Mouse (Mus musculus) MEL (cell line): ENCODE measurements around the gene Gm49373. TPM values are rescaled to one million over a fixed set of nuclear protein-coding genes. Genes with fewer than 3 reads are reported as not detected.

Source experiments
- DNase-seq: peaks from one replicate; pipeline ENCODE4 v3.0.0; 2011; ENCODE audit warnings: low read depth, low spot score
- H3K27ac ChIP-seq: 2 replicates; pipeline ENCODE4 v1.5.1; 2012; ENCODE audit warnings: low read depth, mild to moderate bottlenecking, control low read depth, low read length, moderate library complexity; ENCODE audit not compliant: control insufficient read depth
- H3K27me3 ChIP-seq, 2 experiments: fragments of 150-350 bp in 1 of 2; sonication (generic) in 1 of 2; 2 replicates each; pipeline ENCODE4 v1.6.1; 2012; ENCODE audit warnings: low read length in 2 of 2, mild to moderate bottlenecking in 2 of 2, improper control_type of control experiment in 1 of 2, moderate library complexity in 1 of 2; ENCODE audit not compliant: insufficient read depth in 2 of 2, control insufficient read depth in 1 of 2
- H3K36me3 ChIP-seq, 2 experiments: 2 replicates each; pipeline ENCODE4 v1.6.1; 2012 to 2014; ENCODE audit warnings: low read length in 2 of 2, improper control_type of control experiment in 1 of 2, inconsistent platforms in 1 of 2, mild to moderate bottlenecking in 1 of 2; ENCODE audit not compliant: insufficient read depth in 2 of 2, control insufficient read depth in 1 of 2
- H3K4me1 ChIP-seq, 2 experiments: fragments of 150-350 bp in 1 of 2; sonication (generic) in 1 of 2; 2 replicates each; pipeline ENCODE4 v1.6.1; 2012; ENCODE audit warnings: low read length in 2 of 2, improper control_type of control experiment in 1 of 2, mild to moderate bottlenecking in 1 of 2; ENCODE audit not compliant: insufficient read depth in 2 of 2, control insufficient read depth in 1 of 2
- H3K4me3 ChIP-seq, 2 experiments: fragments of 150-350 bp in 1 of 2; sonication (generic) in 1 of 2; 2 replicates each; pipeline ENCODE4 v1.5.1; 2012; ENCODE audit warnings: low read depth in 2 of 2, low read length in 2 of 2, mild to moderate bottlenecking in 2 of 2, moderate library complexity in 2 of 2, control low read depth in 1 of 2, improper control_type of control experiment in 1 of 2; ENCODE audit not compliant: control insufficient read depth in 1 of 2, insufficient read depth in 1 of 2
- H3K79me2 ChIP-seq: 2 replicates; pipeline ENCODE4 v1.6.1; 2012; ENCODE audit warnings: mild to moderate bottlenecking, low read length, moderate library complexity; ENCODE audit not compliant: control insufficient read depth, poor library complexity, insufficient read depth
- H3K9ac ChIP-seq: 2 replicates; pipeline ENCODE4 v1.6.1; 2012; ENCODE audit warnings: low read depth, mild to moderate bottlenecking, control low read depth, low read length, moderate library complexity; ENCODE audit not compliant: control insufficient read depth, poor library complexity, severe bottlenecking
- H3K9me3 ChIP-seq: fragments of 150-350 bp; sonication (generic); replicated peaks from 2 replicates; pipeline ENCODE4 v1.6.1; 2012; ENCODE audit warnings: mild to moderate bottlenecking, low read length, improper control_type of control experiment, moderate library complexity; ENCODE audit not compliant: insufficient read depth
- CHD1 ChIP-seq: IDR thresholded peaks from 2 replicates; pipeline ENCODE4 v1.6.1; 2012; ENCODE audit warnings: low read depth, mild to moderate bottlenecking, inconsistent platforms, low read length, improper control_type of control experiment
- CTCF ChIP-seq, 3 experiments: IDR thresholded peaks in 2 of 3; conservative IDR thresholded peaks in 1 of 3; 2 replicates each; pipeline ENCODE4 v1.5.1; 2011 to 2012; ENCODE audit warnings: low read length in 3 of 3, low read depth in 2 of 3, mild to moderate bottlenecking in 2 of 3, improper control_type of control experiment in 1 of 3, inconsistent platforms in 1 of 3, mixed read lengths in 1 of 3, moderate library complexity in 1 of 3; ENCODE audit not compliant: control insufficient read depth in 1 of 3, insufficient read depth in 1 of 3, poor library complexity in 1 of 3, severe bottlenecking in 1 of 3
- E2F4 ChIP-seq: IDR thresholded peaks from 2 replicates; pipeline ENCODE4 v1.6.1; 2011; ENCODE audit warnings: low read depth, low read length, improper control_type of control experiment, borderline replicate concordance
- ETS1 ChIP-seq: IDR thresholded peaks from 2 replicates; pipeline ENCODE4 v1.6.1; 2012; ENCODE audit warnings: low read depth, mild to moderate bottlenecking, inconsistent platforms, low read length, improper control_type of control experiment, moderate library complexity
- GABPA ChIP-seq: IDR thresholded peaks from 2 replicates; pipeline ENCODE4 v1.6.1; 2012; ENCODE audit warnings: low read depth, mild to moderate bottlenecking, inconsistent platforms, low read length, improper control_type of control experiment, moderate library complexity
- GATA1 ChIP-seq: IDR thresholded peaks from 2 replicates; pipeline ENCODE4 v1.6.1; 2011; ENCODE audit warnings: low read depth, low read length, improper control_type of control experiment
- MAFK ChIP-seq: IDR thresholded peaks from 2 replicates; pipeline ENCODE4 v1.6.1; 2011; ENCODE audit warnings: low read depth, mild to moderate bottlenecking, low read length, improper control_type of control experiment, borderline replicate concordance
- MAX ChIP-seq: IDR thresholded peaks from 2 replicates; pipeline ENCODE4 v1.6.1; 2011; ENCODE audit warnings: low read length, improper control_type of control experiment
- MYB ChIP-seq: IDR thresholded peaks from 2 replicates; pipeline ENCODE4 v1.6.1; 2011; ENCODE audit warnings: mild to moderate bottlenecking, low read depth, low read length, improper control_type of control experiment
- MYC ChIP-seq: IDR thresholded peaks from 2 replicates; pipeline ENCODE4 v1.6.1; 2011; ENCODE audit warnings: low read depth, mild to moderate bottlenecking, low read length, improper control_type of control experiment, moderate library complexity
- NRF1 ChIP-seq: IDR thresholded peaks from 2 replicates; pipeline ENCODE4 v1.6.1; 2014; ENCODE audit warnings: low read depth, mild to moderate bottlenecking, inconsistent platforms, low read length, improper control_type of control experiment, moderate library complexity; ENCODE audit not compliant: poor library complexity, insufficient read depth, severe bottlenecking
- POLR2AphosphoS2 ChIP-seq: IDR thresholded peaks from 2 replicates; pipeline ENCODE4 v1.6.1; 2011; ENCODE audit warnings: low read length, improper control_type of control experiment
- POLR2AphosphoS5 ChIP-seq: IDR thresholded peaks from 2 replicates; pipeline ENCODE4 v1.6.1; 2012; ENCODE audit warnings: low read depth, borderline replicate concordance, mild to moderate bottlenecking, inconsistent platforms, low read length, moderate library complexity, mixed read lengths
- RAD21 ChIP-seq: IDR thresholded peaks from 2 replicates; pipeline ENCODE4 v1.6.1; 2011; ENCODE audit warnings: mild to moderate bottlenecking, low read depth, low read length, improper control_type of control experiment
- RCOR1 ChIP-seq: IDR thresholded peaks from 2 replicates; pipeline ENCODE4 v1.6.1; 2012; ENCODE audit warnings: low read depth, mild to moderate bottlenecking, inconsistent platforms, low read length, improper control_type of control experiment
- TAL1 ChIP-seq: IDR thresholded peaks from 2 replicates; pipeline ENCODE4 v1.6.1; 2012; ENCODE audit warnings: mild to moderate bottlenecking, inconsistent platforms, low read length, moderate library complexity, mixed read lengths
- TBP ChIP-seq: IDR thresholded peaks from 2 replicates; pipeline ENCODE4 v1.8.0; 2011; ENCODE audit warnings: low read depth, low read length, improper control_type of control experiment
- TCF12 ChIP-seq: IDR thresholded peaks from 2 replicates; pipeline ENCODE4 v1.6.1; 2014; ENCODE audit warnings: low read depth, mild to moderate bottlenecking, inconsistent platforms, low read length, improper control_type of control experiment, moderate library complexity
- ZKSCAN1 ChIP-seq: IDR thresholded peaks from 2 replicates; pipeline ENCODE4 v1.6.1; 2012; ENCODE audit warnings: low read depth, mild to moderate bottlenecking, inconsistent platforms, low read length, improper control_type of control experiment, moderate library complexity
- ZMIZ1 ChIP-seq: IDR thresholded peaks from 2 replicates; pipeline ENCODE4 v1.6.1; 2012; ENCODE audit warnings: low read depth, mild to moderate bottlenecking, inconsistent platforms, low read length, improper control_type of control experiment, moderate library complexity
- polyA plus RNA-seq, 2 experiments: library from polyadenylated mRNA; stranded (reverse) in 1 of 2; unstranded in 1 of 2; fragments of >175 nt in 1 of 2; fragments of >200 nt in 1 of 2; gene quantifications; 2 replicates each; pipeline versions ENCODE4 v1.2.1 to v1.2.4; 2012; ENCODE audit warnings: low replicate concordance in 2 of 2, low read depth in 1 of 2; ENCODE audit not compliant: insufficient read length in 2 of 2, insufficient read depth in 1 of 2, missing spikeins in 1 of 2
- total RNA-seq: library from RNA; depleted of rRNA; stranded (reverse); fragments of 300-350 nt; gene quantifications from 2 replicates; pipeline ENCODE4 v1.2.3, GENCODE M21; 2012

Gene Gm49373
- total and polyA plus RNA-seq, 3 experiments, result 6.4 to 8.3 TPM; not detected in 1

- Histone ChIP-seq H3K4me3 (no peak overlapping the region), H3K27ac (no peak overlapping the region), H3K4me1 (peaks cover 13 to 34% of the 10 kb centered on the region in 2 experiments), H3K36me3 (peaks cover 0 to 19% of the 10 kb centered on the region in 2 experiments; a peak in 2 of 4 replicates), H3K9ac (no peak overlapping the region), H3K27me3 (no peaks in the 10 kb centered on the region), H3K79me2 (peaks cover 9% of the 10 kb centered on the region), H3K9me3 (no peaks in the 10 kb centered on the region)
- TF ChIP-seq RAD21, result no peak
- TF ChIP-seq POLR2AphosphoS2, result no peak
- no peak for TF ChIP-seq CTCF (IDR thresholded peaks at IDR 0.05 in 2 of 3, conservative IDR thresholded peaks at IDR 0.05 in 1 of 3; ENCODE audit: control insufficient read depth in 1 of 3, insufficient read depth in 1 of 3, low read depth in 2 of 3, low read length in 3 of 3, poor library complexity in 1 of 3, severe bottlenecking in 1 of 3)
- no peak for TF ChIP-seq TBP
- TF ChIP-seq ETS1, result no peak
- no peak for TF ChIP-seq TCF12
- TF ChIP-seq MYC, result no peak
- no peak for TF ChIP-seq NRF1
- TF ChIP-seq GATA1, result no peak
- TF ChIP-seq E2F4, result no peak
- no peak for TF ChIP-seq MAX
- no peak for TF ChIP-seq ZKSCAN1
- no peak for TF ChIP-seq GABPA
- TF ChIP-seq CHD1, result no peak
- no peak for TF ChIP-seq MYB
- TF ChIP-seq RCOR1, result no peak
- no peak for TF ChIP-seq MAFK
- no peak for TF ChIP-seq POLR2AphosphoS5
- no peak for TF ChIP-seq TAL1
- DNase-seq, result no peak
Observed at GRCm38 (mm10) chr9:21036161-21036560, 36.7 kb downstream of the Gm49373 start.

DNA sequence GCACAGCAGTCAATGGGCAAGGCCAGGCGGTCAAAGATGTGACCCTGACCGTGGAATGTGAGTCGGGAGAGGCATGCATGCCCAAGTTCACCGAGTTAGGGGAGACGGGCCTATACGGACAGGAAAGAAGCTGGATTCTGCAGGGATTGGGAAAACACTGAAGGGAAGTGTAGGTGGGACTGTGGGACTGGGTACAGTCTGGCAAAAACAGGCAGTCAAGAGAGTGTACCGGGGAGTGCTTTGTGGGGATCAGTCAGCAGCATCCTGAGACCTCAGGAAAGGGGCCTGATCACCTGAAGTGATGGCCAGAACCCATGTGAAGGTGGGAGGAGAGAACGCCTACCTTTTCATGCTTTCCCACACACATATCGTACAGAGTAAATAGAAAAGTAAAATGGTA lies 37.3 kb downstream of the Gm49373 start:
- TF ChIP-seq POLR2AphosphoS2, result no peak
- no peak for TF ChIP-seq POLR2AphosphoS5
- no peak for TF ChIP-seq ZMIZ1
- no peak for TF ChIP-seq CHD1
- no peak overlapping the region for H3K27ac ChIP-seq
- peaks cover 0 to 13% of the 10 kb centered on the region in 2 experiments; a peak in 2 of 4 replicates for H3K36me3 ChIP-seq
- H3K9ac ChIP-seq, result no peak overlapping the region
- peaks cover 9 to 29% of the 10 kb centered on the region in 2 experiments for H3K4me1 ChIP-seq
- no peaks in the 10 kb centered on the region for H3K9me3 ChIP-seq
- H3K4me3 ChIP-seq, result no peak overlapping the region
- peaks cover 11% of the 10 kb centered on the region for H3K79me2 ChIP-seq
- DNase-seq, result no peak
- H3K27me3 ChIP-seq, result no peaks in the 10 kb centered on the region
